Mouse (Mus musculus): ENCODE results near the gene Cnfn.
"Not testable (repeated sequence)": the region's sequence is repeated elsewhere in the genome, so short reads cannot be mapped to it uniquely, and the experiment has no call there.

Gene Cnfn

DNA sequence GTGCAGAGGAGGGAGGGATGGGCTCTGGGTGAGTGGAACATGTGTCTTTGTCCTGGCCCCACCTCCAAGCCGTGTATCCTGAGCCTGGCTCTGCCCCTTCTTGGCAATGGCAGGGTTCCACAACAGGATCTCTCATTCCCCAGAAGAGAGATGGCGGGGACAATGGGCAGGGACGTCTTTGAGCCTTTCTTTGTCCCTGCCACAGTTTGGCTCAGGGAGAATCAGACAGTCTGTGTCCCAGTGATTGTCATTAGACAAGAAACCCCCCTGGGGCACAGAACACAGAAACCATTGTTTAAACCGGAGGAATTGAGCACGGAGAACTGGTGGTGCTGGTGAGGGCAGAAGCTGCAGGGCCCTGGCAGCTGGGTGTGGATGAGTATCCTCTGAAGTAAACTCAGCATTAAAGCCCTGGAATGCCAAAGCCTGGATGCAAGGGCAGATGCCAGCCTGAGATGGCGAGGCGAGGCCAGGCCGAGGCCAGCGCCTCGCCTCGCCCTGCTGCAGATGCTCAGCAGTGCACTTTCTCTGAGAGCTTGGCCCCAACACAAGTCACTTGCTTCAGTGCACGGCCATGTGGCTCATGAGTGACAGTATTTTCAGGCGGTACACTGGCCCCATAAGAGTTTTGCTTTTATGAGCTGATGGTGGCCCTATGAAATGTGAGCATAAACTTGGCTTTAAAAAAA lies 3.4 kb downstream of the Cnfn start:
- no peak for DNase-seq (ENCODE audit: low spot score)

DNA sequence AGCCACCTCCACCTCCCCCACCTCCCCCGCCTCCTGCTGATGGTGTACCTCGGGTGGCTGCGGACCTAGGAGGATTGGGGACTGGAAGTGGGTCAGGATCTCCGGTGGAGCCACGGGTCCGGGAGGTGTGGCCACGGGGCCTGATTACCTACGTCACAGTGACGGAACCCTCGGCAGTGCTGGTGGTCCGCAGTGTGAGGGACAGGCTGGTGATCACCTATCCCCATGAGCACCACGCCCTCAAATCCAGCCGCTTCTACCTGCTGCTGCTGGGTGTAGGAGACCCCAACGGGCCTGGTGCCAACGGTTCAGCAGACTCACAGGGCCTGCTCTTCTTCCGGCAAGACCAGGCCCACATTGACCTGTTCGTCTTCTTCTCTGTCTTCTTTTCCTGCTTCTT lies 5.9 kb downstream of the Cnfn start:
- no peak for DNase-seq (ENCODE audit: low spot score)

DNA sequence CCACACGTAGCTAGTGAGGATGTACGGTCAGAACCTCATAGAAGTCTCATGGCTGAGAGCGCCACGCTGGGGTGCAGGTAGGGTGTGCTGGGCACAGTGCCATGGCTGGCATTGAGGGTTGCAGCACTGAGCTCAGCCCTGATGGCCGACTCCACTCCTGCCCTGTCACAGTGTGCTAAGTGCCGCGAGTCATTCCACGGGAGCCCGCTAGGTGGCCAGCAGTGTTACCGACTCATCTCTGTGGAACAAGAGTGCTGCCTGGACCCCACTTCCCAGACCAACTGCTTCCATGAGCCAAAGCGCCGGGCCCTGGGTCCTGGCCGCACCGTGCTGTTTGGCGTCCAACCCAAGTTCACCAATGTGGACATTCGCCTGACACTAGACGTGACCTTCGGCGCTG lies 6.4 kb downstream of the Cnfn start:
- DNase-seq (ENCODE audit: low spot score), result no peak

DNA sequence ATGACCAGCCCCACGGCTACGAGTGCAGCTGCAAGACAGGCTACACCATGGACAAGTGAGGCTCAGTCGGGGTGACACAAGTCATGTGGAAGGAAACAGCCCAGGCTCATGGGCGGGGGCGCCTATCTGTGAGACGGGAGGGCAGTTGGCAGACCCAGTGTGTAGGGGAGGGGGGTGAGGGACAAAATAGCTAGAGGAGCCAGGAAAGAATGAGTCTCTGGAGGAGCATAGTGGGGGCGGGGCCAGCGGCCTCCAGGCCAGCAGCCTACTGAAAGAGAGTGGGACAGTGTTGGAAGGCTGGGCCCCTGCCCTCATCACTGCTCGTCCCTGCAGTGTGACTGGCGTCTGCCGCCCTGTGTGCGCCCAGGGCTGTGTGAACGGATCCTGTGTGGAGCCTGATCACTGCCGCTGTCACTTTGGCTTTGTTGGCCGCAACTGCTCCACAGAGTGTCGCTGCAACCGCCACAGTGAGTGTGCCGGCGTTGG lies 10.8 kb downstream of the Cnfn start:
- DNase-seq (ENCODE audit: low spot score), result no peak

DNA sequence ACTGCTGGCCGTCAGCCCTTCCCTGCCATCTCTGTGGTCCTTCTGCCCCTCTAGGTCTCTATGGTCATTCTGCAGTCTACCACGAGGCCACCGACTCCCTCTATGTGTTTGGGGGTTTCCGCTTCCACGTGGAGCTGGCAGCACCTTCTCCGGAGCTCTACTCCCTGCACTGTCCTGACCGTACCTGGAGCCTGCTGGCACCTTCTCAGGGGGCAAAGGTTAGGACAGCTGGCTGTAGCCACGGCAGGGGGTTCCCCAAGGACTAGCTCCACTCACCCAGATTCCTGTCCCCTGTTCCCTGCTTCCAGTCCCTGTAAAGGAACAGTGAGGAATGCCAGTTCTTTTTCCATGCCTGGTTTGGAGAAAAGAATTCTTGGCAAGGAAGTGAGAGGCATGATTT lies 20.7 kb downstream of the Cnfn start:
- no peak for DNase-seq (ENCODE audit: low spot score)

DNA sequence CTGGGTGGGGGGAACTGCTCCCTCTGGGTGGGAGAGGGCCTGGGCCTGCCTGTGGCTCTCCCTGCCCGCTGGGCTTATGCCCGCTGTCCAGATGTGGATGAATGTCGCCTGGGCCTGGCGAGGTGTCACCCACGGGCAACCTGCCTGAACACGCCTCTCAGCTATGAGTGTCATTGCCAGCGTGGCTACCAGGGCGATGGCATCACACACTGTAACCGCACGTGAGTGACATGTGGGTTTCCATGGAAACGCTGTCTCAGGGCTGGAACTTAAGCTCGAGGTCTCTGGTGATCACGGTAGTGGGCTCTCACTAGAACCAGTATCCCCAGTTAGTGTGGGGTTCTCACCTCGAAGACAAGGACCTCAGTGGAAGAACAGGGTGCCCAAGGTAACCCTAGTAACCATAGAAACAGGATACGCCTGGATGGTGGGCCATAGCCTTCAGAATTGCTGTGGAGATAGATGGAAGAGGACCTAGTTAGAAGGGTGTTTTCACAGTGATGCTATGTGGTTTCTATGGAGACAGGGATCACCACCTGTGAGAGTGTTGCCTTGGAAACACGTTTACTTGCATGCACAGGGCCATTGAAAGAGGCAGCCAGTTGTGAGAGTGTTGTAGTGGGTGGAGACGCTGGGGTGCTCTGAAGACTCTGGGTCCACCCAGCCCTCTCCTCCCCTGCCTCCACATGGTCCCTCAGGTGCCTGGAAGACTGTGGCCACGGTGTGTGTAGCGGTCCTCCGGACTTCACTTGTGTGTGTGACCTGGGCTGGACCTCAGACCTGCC lies 28.3 kb downstream of the Cnfn start:
- peak; percentile 29 for DNase-seq (ENCODE audit: low spot score)

DNA sequence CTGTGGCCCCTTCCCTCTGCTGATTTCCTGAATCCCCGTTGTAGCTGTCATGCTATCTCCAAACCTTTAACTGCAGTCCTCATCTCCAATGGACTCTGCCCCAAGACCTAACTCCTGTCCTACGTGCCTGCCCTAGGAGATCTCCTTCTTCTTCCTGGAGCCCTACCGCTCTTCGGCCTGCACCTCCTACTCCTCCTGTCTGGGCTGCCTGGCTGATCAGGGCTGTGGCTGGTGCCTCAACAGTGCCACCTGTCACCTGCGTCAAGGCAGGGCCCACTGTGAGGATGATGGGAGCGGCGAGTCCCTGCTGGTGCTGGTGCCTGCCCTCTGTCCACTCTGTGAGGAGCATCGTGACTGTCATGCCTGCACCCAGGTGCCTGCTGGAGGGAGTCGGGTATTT lies 30.2 kb downstream of the Cnfn start:
- DNase-seq (ENCODE audit: low spot score), result no peak

DNA sequence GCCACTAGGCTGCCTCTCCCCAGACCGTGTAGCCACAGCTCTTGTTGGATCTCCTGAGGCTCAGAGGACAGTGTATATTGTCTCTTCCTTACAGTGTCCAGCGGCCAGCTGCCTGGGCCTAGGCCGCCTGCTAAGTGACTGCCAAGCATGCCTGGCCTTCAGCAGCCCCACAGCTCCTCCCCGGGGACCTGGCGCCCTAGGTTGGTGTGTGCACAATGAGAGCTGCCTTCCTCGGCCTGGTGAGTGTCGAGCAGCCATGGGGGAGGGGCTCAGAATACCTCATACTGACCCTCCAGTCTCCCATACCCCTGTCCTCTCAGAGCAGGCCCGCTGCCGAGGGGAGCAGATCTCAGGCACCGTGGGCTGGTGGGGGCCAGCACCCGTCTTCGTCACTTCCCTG lies 35.1 kb downstream of the Cnfn start:
- no peak for DNase-seq (ENCODE audit: low spot score)

DNA sequence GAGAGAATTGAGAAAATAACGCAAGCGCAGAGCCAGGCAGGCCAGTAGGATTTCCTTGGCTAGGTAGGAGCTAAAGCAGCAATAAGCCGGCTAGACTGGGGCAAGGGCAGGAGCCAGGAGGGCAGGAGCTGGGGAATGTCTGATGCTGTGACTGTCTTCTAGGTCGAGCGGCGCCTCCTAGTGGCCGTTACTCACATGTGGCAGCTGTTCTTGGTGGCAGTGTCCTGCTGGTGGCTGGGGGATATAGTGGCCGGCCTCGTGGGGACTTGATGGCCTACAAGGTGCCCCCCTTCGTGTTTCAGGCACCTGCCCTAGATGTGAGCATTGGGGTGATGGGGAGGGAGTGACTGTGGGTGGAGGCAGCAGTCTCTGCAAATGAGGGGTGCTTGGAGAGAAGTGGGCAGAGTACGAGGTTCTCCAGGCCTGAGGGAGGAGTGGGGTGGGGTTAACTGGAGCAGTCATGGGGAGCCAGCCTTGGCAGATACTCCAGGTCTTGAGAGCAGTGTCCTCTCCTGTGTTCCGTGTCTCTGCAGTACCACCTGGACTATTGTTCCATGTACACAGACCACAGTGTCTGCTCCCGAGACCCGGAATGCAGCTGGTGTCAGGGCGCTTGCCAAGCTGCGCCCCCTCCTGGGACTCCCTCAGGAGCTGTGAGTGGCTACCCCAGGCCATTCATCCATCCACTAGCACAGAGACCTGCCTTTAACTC lies 35.8 kb downstream of the Cnfn start:
- peak; percentile 41 for DNase-seq (ENCODE audit: low spot score)

DNA sequence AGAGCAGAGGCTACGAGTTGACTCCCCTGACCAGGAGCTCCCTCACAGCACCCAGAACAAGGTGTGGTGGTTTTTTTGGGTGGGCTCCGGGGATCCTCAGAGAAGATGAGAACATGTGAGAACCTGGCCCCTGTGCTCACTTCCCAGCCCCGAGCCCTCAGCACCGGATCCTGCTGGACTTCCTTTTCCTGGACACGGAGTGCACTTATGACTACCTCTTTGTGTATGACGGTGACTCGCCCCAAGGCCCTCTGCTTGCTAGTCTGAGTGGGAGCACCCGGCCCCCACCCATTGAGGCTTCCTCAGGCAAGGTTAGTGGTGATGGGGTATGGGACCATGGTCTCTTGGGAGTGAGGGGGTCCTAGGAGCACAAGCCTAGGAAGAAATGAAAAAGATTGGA lies 43.3 kb downstream of the Cnfn start:
- DNase-seq (ENCODE audit: low spot score), result no peak

DNA sequence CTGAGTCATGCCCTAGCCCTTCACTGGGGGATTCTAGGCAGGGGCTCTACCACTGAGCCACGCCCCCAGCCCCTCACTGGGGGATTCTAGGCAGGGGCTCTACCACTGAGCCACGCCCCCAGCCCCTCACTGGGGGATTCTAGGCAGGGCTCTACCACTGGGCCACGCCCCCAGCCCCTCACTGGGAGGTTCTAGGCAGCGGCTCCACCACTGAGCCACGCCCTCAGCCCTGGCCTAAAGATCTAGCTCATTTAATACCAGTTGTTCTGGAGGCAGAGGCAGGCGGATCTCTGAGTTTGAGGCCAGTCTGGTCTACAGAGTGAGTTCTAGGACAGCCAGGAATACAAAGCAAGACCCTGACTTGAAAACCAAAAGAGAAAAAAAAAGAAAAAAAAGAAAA lies 44.1 kb downstream of the Cnfn start:
- not testable (repeated sequence) for DNase-seq (ENCODE audit: low spot score)

DNA sequence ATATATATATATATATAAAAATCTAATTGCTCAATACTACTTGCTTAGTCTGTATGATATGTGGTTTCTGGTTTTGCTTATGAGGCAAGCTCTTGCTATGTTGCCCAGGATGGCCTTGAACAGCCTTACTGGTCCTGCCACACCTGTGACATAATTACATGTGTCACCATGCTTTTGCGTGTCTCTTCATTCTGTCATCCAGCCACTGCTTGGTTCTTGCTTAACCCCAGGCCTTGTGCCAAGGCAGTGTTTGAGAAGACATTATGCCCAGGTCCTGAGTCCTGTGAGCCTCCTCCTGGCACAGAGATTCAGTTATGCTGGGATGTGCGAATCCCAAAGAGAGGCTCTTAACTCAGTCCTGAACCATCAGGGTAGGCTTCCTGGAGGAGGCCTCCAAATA lies 46.3 kb downstream of the Cnfn start:
- no peak for DNase-seq (ENCODE audit: low spot score)

DNA sequence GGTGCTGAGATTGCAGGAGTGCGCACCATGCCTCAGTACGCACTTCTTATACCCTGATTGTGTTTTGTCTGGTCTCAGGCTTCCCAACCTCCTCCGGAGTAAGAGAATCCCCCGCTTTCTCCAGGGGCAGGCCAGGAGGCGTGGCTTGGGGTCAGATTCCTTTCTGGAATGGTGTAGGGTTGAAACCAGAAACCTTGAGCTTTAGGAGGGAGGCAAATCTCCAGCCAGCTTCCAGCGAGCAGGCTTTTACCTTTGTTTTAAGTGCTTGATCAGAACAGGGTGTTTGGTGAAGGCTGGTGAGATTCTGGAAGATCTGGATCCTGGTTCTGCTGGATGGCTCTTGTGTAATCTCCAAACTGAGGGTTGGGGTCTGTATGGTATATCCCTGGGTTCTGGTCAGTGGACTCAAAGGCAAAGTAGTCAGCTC lies 47.5 kb downstream of the Cnfn start:
- DNase-seq (ENCODE audit: low spot score), result no peak

Measured in left cerebral cortex, adult 11 months (tissue).